Mouse (Mus musculus) frontal cortex, postnatal 36 days (tissue): ENCODE measurements at regions not wholly inside any gene's neighbourhood (a gene's known extent, or its start where the extent isn't known, plus 50 kb on each side); places are given as distances from the start of the nearest gene placed in this dataset.
"Not testable (repeated sequence)": the region's sequence is repeated elsewhere in the genome, so short reads cannot be mapped to it uniquely, and the experiment has no call there.

Experiments used
- DNase-seq, 2 experiments: peaks; one replicate each; pipeline ENCODE4 v3.0.0; 2022; ENCODE audit warnings: low spot score in 2 of 2

DNA sequence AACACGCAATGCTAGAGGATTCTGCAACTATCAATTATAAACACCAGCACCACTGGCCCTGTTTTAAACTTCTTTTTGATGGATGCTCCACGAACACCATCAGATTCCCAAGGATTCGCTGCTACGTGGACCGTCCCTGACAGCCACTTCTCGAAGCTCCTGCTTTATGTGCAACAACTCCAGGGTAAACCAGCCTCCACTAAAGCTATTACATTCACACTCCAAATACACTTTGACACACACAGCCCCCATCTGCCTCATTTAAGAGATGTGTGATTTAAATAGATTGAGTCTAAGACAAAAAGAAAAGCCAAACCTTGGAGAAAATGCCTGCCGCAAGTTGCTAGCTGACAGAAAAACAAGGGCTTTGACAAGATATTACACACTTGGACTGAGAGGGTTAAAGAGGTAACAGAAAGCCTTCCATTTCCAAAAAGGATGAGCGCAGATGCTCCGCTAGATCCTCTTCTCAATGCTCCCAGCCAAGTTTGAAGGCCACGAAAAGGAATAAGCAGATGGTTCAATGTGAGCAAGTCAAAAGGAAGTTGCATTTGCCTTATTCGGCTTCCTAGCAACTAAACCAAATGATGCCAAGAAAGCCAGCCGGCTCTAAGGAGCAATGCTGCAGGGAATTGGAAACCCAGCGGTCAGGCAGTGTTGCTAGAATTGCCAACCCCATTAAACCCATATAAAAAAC is 54.0 kb upstream of the Cnep1r1 start:
- peak; percentile 24 to 57 for DNase-seq

DNA sequence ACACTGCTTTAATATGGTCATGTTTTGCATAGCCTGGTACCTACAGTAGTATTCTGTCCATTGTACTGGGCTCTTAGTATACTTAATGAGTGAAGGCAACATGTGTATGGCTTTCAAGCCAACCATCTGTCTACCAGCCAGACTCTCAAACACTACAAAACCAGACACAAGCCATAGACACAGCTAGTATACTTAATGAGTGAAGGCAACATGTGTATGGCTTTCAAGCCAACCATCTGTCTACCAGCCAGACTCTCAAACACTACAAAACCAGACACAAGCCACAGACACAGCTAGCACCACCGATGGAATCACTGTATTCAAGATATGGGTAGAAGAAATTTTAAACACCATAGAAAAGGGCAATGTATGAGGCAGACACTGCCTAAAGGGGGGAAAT is 59.5 kb upstream of the Cnep1r1 start:
- DNase-seq, result not testable (repeated sequence)

DNA sequence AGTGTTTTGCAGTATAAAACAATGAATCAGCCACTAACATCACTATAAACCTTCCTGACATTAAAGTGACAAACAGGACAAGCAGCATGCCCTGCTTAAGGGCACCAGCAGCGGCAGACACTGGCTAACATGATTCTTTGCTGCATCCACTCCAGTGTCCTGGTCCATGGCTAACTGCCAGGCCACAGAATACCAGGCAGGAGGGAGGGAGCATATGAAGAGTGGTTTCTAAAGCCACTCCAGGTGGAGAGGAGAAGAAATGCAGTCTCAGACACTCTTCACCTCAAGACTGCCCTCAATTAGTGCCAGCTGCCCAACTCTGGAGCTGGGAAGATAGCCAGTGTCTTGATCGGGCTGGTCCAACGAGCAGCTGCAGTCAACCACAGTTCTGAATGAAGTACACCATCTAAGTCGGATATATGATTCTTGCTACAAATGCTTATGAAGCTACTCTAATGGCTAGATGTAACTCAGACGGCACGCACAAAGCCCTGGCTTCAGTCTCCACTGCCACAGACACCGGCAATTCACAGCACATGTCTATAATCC is 60.8 kb upstream of the Cnep1r1 start:
- DNase-seq, result no peak

DNA sequence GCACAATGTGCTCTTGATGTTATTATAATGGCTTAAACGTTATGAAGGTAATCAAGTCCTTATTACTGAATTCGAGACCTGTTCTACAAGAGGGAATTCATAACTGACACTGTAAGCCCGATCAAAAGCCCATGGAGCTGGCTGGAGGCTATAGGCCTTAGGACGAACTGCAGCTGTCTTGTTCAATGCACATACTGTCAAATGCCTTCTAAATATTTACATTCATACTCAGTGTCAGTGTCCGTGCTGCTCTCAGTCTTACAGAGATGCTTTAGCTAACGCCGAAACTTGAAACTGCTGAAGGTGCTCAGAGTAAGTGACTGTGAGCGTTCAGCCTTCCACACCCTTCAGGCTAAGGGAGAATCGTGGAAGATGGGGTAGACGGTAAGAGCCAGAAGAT is 67.9 kb upstream of the Cnep1r1 start:
- no peak for DNase-seq

DNA sequence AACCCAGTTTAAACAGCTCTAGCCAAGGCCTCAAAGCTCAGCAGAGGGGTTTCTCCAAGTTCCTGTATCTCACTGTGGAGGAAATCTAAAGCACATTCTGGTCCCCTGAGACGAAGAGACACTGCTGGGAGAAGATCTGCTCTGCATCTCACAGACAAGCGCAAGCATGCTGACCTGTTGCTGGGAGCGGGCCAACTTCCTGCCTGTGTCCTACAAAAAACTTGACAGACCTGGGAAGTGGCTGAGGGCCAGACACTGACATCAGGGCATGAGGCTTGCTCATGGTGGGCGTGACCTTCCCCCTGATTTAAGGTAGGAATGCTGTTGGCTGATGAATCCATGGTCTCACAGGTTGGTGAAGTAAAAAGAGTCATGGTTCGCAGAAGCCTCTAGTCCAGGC is 69.5 kb upstream of the Cnep1r1 start:
- DNase-seq, result no peak

DNA sequence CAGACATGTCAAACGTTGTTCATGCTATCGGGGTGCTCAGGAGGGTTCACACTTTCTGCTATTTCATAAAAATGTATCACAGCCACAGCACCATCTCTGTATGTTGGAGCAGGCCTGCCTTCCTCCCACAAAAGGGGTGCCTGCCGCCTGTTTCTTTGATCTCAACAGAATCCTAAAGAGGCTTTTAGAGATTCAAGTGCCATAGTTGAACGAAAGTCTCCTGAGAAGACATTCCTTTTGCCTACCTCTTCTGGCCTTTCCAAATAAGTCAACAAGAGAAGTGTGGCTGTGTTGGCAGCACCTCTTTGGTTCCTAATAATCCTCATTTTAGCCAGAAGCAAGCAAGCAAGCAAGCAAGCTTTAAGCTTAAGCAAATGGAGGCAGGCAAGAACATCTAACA is 72.6 kb upstream of the Cnep1r1 start:
- no peak for DNase-seq

DNA sequence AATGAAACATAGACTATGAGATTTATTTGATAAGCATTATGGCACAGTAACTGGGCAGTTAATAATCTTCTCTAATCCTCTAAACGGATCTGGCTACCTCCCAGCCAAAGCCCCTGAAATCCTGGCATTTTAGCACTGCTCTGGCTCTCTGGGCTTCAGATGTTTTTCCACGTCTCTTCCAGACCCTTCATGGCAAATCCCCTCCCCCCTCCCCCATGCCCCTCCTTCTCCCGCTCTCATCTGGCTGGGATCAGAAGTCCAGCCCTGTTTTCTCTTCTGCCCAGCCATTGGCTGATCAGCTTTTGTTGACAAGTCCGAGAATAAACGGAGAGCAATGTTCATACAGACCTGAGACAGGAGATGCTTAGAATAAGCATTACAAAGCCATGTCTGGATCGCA is 79.3 kb upstream of the Cnep1r1 start:
- no peak for DNase-seq

DNA sequence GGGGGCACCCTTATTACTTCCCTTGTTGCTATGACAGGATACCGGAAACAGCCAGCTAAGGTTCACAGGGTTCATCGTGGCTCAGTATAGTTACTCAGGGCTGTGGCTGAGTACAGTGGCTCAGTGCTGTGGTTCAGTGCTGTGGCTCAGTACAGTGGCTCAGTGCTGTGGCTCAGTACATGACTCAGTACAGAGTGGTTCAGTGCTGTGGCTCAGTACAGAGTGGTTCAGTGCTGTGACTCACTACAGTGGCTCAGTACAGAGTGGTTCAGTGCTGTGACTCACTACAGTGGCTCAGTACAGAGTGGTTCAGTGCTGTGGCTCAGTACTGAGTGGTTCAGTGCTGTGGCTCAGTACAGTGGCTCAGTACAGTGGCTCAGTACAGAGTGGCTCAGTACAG is 78.6 kb upstream of the Zfp423 start:
- DNase-seq, result no peak

DNA sequence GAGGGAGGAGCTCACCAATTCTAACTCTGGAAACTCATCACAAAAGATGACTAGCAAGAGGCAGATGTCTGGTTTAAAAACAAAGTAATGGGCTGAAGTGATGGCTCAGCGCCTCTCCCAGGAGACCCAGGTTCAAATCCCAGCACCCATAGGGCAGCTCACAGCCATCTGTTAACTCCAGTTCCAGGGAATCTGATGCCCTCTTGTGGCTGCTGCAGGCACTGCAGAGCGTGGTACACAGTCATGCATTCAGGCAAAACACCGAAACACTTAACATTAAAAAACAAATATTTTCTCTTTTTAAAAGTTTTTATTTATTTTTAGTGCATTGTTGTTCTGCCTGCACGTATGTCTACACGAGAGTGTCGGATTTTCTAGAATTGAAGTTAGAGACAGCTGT is 73.7 kb upstream of the Zfp423 start:
- no peak for DNase-seq

DNA sequence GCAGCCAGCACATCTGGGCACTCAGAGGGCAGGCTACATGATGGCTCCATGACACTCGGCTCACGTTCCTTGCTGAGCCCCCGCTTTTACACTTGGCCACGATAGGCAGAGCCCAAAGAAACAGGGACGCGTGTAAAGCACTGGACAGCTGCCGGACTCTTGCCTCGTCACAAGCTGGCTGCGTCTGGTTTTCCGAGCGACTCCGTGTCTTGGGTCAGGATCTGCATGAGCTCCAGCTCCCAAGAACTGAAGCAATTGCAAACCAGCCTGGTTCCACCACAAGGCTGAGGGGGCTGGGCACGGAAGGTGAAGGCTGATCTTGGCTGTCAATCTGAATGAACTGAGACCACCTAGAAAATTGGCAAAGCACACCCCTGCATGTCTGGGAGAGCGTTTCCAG is 65.1 kb upstream of the Zfp423 start:
- DNase-seq, result no peak

DNA sequence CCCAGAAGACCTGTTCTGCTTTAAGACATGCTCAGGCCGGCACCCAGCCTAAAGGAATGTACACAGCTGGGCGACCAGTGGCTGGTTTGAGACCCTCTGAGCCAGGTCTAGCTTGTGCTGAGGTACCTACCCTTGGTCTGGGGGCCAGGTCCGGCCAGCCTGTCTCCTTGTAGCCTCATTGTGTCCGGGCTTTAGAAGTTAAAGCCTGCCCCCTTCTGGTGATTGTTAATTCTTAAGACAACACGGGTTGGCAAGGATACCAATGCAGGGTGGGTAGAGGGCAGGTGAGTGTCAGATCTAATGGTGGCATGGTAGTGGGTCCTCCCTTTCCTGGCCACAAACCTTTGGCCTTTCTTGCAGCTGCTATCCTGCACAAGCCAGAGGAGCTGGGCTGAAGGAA is 64.0 kb upstream of the Zfp423 start:
- DNase-seq, result peak; percentile 23 to 28

DNA sequence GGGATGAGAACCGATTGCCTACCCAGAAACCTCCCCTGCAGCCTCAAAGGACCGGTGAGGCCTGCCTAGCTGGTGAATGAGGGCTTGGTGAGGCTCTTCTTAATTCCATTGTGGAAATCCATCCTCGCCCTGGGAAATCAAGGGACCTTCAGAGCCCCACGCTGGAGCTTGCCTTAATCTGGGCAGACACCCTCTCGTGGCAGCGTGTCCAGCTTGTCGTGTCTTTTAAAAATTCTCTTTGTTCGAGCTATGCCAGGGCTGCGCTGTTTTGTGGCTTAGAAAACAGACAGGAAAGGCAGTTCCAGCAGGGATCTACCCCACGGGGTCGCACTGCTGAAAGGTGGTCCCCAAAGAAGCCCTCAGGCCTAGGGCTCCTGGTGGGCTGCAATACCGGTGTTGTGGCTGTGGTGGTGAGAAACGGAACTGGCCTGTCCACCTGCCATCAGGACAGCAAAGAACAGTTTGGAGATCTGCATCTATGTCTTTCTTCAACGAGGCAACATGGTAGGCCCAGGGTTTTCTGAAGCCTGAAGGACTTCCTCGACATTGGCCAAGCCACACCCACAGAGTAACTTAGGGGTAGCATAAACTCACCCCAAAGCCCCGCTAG is 63.5 kb upstream of the Zfp423 start:
- no peak for DNase-seq

DNA sequence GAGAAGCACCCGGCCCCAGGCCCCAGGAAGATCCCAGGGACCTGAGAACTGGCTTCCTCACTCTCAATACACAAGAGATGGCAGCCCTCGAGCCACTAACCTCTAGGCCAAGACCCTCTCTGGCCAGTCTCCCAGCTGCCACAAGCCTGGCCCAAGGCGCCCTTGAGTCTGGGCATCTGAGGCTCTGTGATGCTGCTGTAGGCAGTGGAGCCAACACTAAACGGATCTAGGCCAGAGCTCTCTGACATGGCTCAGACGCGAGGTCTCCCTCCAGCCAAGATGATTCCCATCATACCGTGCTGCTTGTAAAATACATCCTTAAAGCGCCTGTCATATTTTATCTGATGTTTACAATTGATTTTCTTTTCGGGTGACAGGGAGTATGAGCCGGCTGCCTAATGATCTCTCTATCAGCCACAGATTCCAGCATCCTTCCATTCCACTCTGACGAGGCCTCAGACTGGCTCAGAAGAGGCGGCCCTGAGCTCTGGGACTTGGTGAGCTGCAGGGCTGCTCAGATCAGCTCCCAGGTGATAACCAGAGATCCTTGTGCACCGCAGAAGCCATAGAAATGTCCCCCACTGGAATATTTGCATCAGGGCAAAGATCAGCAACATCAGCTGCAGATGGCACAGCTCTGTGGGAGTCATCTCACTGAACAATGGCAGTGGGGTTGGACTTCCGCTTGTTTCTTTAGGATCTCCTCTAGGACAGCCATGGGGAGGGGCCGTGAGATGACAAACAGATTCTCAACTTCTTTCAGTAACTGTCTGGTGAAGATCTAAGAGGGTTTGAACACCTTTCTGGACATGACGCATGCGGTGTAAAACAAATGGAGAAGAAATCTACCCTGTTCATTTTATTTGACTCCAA is 60.1 kb upstream of the Zfp423 start:
- DNase-seq, result peak in 1 of 2 experiments; percentile 1

DNA sequence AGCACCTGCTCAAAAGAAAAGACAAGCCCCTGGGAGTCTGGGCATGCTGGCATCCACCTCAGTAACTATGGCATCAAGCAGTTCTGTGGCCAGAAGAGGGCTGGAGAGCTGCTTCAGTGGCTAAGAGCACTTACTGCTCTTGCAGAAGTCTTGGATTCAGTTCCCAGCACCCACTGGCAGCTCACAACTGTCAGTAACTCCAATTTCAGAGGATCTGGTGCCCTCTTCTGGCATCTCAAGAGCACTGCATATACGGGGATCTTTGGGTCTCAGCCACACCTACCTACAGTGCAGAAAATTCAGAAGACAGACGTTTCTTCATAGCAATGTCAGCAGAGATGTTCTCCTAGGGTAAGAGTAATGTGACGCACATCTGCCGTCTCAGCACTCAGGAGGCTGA is 59.1 kb upstream of the Zfp423 start:
- DNase-seq, result no peak

DNA sequence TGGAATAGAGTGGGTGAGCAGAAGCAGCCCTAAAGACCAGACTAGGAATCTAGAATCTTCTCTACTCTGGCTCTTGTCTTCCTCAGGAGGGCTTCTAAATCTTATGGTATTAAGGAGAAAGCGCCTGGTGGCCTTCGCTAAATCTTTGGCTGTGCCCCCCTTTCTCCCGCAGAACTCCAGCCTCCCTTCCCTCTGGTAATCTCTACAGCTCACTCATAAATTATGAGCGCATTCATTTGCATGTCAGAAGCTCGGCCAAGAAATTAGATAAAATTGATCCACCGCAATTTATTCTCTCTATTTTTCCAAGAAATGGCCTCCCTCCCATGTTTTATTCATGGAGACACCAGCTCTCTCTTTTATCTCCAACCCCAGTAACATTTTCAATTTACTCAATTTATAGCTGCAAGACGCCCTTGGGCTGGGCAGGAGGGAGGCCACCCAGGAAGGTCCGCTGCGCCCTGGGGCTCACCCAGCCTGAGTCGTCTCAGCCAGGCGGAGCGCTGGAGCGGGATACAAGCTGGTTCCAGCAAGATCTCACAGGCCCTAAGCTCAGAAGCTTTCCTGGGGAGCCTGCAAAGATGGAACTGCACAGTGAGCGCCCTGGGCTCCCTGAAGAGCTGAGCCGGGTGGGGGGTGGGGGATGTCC is 52.9 kb upstream of the Zfp423 start:
- DNase-seq, result no peak

DNA sequence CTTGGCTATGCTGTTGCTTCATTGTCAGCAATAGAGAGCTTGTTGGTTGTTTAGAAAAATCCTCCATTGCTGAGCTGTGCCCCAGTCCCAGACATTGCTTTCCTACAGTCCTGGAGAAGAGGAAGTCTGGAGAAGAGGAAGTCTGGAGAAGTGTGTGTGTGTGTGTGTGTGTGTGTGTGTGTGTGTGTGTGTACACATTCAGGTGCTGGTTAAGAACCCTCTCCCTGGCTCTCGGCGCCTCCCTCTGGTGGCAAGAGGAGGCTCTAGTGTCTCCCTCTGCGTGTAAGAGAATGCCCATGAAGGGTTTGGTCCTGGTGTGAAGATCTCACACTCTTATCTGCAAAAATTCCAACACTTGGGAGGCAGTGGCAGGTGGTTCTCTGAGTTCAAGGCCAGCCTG is 51.2 kb upstream of the Zfp423 start:
- peak; percentile 14 to 19 for DNase-seq

DNA sequence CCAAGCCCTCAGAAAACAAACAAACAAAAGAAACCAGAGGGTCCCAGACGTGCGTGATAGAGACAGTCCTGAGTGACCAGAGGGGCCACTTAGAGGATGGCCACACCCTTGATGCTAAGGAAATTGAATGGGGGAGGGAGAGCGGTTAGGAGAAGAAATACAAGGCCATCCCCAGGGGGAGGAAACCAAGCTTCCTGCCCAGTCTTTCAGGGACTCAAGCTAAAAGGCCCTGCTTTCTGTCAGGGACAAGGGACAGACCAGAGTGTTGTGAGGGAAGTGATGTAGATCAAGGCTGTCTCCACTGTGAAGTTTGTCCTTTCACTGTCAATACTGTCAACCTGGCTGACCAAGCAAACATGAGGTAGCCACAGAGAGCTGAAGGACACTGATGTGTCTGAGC is 50.5 kb upstream of the Zfp423 start:
- no peak for DNase-seq
